ENCODE assay signal across 11 mouse cellular contexts in genomic region chr5:103022504-103023172, GRCm38 (mm10).
DNase-seq lines count a peak whose midpoint lies in the region; ATAC-seq and TF ChIP-seq lines count a peak whose summit lies in the region.
"Had no signal": no experiment of that assay in that cellular context is flagged by ENCODE, and none has a peak within 500 bp of the region (broad histone marks: within the 10 kb centered on the region; RNA-seq: fewer than 3 reads in every experiment).

No protein-coding gene starts in this region.

- H3K9me3 ChIP-seq in midbrain, embryonic 15.5 days = no peaks in the 10 kb centered on the region

- no peak overlapping the region for H3K9ac ChIP-seq in midbrain, embryonic 15.5 days

- H3K4me2 ChIP-seq in midbrain, embryonic 15.5 days = no peak overlapping the region

- peak overlapping the region; percentile 39 for H3K27ac ChIP-seq in midbrain, embryonic 15.5 days

- no peak for TF ChIP-seq POLR2A in brain, embryonic 14.5 days (IDR thresholded peaks at IDR 0.05; ENCODE audit: borderline replicate concordance, extremely low read depth, insufficient read depth, insufficient read length, poor library complexity, severe bottlenecking)

- no peak for ATAC-seq in midbrain, embryonic 15.5 days (replicated peaks)
- ATAC-seq: intestine, embryonic 16.5 days; lung, postnatal 0 days had no signal

- 51% methylated on average over 7 of the region's 7 CpGs for WGBS in midbrain, embryonic 15.5 days

- no peaks in the 10 kb centered on the region for H3K27me3 ChIP-seq in midbrain, embryonic 15.5 days (replicated peaks)
- H3K27me3 ChIP-seq: CH12.LX had no signal

- no peak for TF ChIP-seq CTCF in brain, embryonic 14.5 days (IDR thresholded peaks at IDR 0.05; ENCODE audit: borderline replicate concordance, extremely low read depth, insufficient read depth, insufficient read length)

- no peak overlapping the region for H3K4me3 ChIP-seq in midbrain, embryonic 15.5 days

- peak; percentile 28 to 51 for DNase-seq in layer of hippocampus, adult 18-20 months (ENCODE audit: low spot score in 2 of 2)
- no peak for DNase-seq in layer of hippocampus, postnatal 25 days (ENCODE audit: extremely low spot score in 1 of 2, low spot score in 1 of 2)
- peak; percentile 26 for DNase-seq in brain, embryonic 14.5 days (ENCODE audit: low read depth)
- DNase-seq in frontal cortex, postnatal 36 days (ENCODE audit: low spot score in 2 of 2) = peak; percentile 38 to 70
- DNase-seq in testis, postnatal 14 days (ENCODE audit: low spot score) = no peak
- DNase-seq in lung, postnatal 10 days = no peak
- DNase-seq: adrenal gland, adult 2 months had no signal

- H3K36me3 ChIP-seq in midbrain, embryonic 15.5 days (replicated peaks) = no peaks in the 10 kb centered on the region

- peaks cover 22% of the 10 kb centered on the region for H3K4me1 ChIP-seq in midbrain, embryonic 15.5 days

Comparison
In these comparisons a context has a peak if more than half of its experiments do, and no peak if none do; other contexts are left out.
1. DNase-seq: peak in layer of hippocampus, adult 18-20 months (2 of 2), brain, embryonic 14.5 days (single experiment) and frontal cortex, postnatal 36 days (2 of 2); none in layer of hippocampus, postnatal 25 days (0 of 2), testis, postnatal 14 days (single experiment) and lung, postnatal 10 days (single experiment).